Mouse (Mus musculus) left cerebral cortex, adult 9 months (tissue): Measurements from ENCODE around the gene 1500011B03Rik.
A peak's percentile ranks its signal among the peaks of the same experiment; 100 is the strongest.
"Not testable (repeated sequence)": the region's sequence is repeated elsewhere in the genome, so short reads cannot be mapped to it uniquely, and the experiment has no call there.

Experiments
- DNase-seq, 2 experiments: peaks; one replicate each; pipeline ENCODE4 v3.0.0; 2022; ENCODE audit warnings: low spot score in 2 of 2

1500011B03Rik gene

GRCm38 (mm10) chr5:114822796-114823688, at the start of gene 1500011B03Rik:
Gene 1500011B03Rik (minus strand): TSS chr5:114823468.
- peak in 1 of 2 experiments; percentile 72 for DNase-seq

DNA sequence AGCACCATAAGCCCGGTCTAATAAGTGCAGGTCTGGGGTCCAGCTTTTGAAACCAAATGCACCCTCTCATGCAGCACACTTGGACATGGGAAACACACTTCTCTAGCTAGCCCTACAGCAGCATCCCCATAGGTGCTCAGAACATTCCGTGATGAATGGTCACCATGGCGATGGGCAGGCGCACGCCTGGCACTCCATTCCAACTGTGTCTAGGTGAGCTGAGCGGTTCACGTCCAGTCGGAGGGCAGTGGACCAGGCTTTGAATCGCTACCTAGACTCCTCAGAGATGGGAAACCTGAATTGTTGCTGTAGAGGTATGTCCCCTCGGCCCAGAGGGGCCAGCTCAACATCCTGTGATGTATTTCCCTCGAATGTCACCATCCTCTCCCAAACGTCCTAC, 42.0 kb upstream of the 1500011B03Rik start:
- DNase-seq: no peak

DNA sequence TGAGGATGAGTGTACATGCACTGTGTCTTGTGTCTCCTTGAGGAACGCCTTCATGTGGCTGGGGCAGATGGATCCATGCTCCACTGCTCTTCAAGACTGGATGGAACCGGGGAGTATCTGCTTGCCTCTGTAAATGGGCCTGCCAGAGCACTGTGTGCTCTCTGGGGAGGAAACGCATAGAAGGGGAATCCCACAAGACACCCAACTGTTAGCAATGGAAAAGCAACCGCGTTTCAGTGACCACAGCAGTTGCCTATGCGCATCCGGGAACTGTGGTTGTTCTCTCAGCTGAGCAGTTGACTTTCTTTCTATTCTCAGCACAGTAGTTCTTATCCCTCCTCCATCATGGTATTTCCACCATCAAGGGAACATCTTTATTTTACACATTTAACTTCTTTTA, 41.5 kb upstream of the 1500011B03Rik start:
- DNase-seq: no peak

DNA sequence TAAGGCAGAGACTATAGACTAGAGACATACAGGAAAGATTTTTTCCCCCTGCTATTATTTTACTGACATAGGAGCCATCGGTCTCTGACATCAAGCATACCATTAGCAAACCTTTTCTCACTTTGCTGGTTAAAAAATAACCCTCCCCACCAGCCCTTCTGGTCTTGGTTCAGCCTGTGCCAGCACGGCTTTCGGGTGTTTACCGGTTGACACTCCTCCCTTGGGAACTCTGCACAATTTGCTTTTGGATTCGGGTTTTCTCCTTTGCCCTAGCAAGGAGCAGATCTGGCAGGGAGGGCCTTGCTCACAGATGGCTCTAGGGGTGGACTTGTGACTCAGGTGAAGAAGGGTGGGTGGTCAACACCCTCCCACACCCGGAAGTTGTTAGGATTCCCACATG, 38.5 kb upstream of the 1500011B03Rik start:
- no peak for DNase-seq

GRCm38 (mm10) chr5:114859253-114859652, 36.0 kb upstream of the 1500011B03Rik start:
- peak; percentile 11 to 80 for DNase-seq

- no peak for DNase-seq
These were observed 35.3 kb upstream of the 1500011B03Rik start, which contains the start of gene Gm9936 for GRCm38 (mm10) chr5:114858582-114858981. Gene Gm9936 (minus strand): TSS chr5:114858682.

DNA sequence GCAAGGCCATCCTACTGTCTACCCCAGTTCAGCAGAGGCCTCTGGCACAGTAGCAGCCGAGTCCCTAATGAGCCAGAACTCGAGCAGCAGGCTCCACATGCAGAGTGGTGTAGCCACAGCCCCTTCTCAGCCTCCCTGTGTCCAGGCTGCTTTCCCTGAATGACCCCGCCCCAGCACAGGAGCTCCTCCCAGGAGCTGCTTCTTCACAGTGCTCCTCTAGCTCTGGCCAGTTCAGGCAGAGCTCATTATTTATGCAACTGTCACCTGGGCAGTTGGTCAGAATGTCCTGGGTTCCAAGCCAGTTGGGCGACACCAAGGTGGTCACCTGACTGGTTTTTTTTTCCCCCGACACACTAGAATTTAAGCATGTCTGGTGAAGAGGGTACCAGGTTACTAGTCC, 30.1 kb upstream of the 1500011B03Rik start, which contains the start of gene 4930519G04Rik:
4930519G04Rik (plus strand) TSS at position 301 of the 400 bp plus-strand sequence.
- DNase-seq: not testable (repeated sequence)

DNA sequence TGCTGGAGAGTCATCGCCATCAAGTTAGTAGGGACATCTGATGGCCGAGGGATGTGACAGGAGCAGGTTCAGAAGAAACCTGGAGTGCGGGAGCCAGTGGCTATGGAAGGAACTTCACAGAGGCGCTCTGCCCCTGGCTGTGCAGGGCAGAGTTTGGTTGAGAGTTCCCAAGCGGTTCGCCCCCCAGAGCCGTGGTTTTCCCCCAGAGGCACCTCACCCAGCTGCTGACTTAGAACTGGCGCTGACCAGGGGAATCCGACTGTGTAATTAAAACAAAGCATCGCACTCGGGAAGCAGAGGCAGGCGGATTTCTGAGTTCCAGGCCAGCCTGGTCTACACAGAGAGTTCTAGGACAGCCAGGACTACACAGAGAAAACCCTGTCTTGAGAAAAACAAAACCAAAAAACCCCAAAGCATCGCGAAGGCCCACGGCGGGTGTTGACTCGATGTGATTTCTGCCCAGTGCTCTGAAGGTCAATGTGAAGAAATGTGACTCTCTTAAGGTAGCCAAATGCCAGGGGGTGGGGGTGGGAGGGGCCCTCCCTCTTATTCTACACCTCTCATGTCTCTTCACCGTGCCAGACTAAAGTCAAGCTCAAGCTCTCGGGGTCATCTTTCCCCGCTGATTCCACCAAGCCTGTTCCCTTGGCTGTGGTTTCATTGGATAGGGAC, 28.4 kb upstream of the 1500011B03Rik start:
- no peak for DNase-seq

DNA sequence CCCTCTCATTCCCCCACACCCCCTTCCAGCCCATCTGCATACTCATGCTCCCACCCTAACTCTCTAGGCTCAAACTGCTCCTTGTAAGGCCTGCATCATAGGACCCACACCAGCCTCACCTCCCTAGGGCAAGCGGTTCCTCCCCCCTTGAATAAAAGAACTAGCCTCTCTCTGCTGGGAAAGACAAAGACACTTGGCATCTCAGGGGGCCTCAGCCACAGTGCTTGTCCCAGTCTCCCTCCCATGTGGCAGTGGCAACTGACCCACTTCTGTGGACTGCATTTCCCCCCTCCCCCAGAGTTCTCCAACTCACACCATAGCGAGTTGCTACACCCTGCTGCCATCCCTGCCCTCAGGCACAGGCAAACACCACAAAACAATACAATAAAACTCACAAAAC, 21.1 kb upstream of the 1500011B03Rik start:
- DNase-seq: not testable (repeated sequence)

DNA sequence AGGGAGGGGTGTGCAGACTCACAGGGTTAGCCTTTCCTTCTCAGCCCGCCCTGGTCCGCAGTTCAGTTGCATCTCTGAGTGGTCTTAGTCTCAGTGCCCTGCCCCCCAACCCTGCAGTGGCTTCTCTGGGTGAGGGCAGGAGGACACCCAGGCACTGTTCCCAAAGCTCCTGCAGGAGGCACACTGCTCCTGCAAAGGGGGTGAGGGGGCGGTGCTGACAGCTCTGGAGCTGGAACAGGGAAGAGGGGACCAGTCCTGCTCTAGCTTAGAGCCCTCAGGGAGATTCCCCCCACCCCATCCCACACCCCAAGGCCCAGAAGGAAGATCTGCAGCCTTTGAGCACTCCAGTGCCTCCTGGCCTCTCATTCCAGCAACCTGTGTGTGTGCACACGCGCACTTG, 19.4 kb upstream of the 1500011B03Rik start:
- no peak for DNase-seq

DNA sequence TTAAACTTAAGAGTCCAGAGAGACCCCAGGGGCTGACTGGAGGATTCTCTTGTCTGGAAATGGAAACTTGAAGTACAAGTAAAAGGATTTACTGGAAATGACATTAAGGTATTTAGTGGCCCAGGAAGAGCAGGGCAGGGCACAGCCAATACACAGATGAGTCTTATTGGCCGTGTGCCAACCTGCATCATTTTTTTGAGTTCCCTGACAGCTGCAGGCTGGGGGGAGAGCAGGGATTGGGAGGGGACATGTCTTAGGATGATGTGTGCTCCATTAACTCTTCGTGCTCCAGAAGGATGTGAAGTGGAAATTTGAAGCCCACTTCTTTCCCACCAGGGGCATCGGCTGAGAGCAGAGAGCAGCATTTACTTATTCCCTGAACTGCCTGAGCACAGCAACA, 18.9 kb upstream of the 1500011B03Rik start:
- DNase-seq: not testable (repeated sequence)

DNA sequence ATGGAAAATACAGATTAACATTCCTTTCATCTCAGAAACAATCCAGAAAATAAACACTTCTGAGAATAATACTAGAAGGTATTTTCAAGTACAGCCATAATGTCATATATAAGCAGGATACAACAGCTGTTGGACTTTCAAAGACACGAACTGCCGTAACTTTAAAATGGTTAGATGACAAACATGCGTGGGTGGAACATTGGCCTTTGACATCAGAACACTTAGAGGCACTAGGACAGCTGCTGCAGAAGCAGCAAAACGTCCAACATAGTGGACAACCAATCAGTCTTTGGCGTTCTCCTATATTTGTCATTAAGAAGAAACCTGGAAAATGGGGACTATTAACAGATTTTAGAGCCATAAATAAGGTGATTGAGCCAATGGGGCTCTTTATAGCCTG, 17.2 kb upstream of the 1500011B03Rik start:
- DNase-seq: not testable (repeated sequence)

GRCm38 (mm10) chr5:114836886-114837285, 13.6 kb upstream of the 1500011B03Rik start:
- DNase-seq: no peak

DNA sequence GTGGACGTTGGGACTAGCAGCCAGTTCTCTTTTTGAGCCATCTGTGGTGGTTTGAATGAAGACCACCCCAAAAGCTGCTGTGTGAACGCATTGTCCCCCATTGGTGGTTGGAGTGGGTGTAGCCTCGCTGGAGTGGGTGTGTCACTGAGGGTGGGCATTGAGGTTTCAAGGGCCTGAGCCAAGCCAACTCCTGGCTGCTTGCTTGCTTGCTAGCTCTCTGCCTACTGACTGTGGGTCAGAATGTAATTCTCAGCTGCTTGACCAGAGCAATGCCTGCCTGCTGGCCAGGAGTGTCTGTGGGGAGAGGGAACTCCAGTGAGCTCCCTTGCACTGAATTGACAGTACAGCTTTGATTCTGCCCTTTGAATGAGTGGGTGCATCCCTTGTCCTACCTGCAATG, 6.5 kb upstream of the 1500011B03Rik start:
- no peak for DNase-seq

DNA sequence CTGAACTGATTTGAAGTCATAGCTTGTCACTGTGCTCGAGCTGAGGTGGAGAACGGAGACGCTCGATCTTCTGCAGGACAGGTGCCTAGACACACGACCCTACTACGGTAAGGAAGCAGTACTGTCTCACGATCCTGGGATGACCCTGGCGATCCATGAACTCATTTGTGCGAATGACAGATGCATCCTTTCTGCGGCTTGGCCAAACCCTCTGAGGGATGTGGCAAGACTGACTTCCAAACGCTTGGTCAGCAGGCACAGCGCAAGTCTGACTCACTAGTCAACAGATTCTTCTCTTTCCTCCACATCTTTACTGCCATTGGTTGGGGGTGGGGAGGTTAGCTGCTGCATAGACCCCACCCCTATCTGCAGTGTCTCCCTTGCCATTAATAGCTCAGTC, 4.2 kb upstream of the 1500011B03Rik start:
- DNase-seq: no peak

DNA sequence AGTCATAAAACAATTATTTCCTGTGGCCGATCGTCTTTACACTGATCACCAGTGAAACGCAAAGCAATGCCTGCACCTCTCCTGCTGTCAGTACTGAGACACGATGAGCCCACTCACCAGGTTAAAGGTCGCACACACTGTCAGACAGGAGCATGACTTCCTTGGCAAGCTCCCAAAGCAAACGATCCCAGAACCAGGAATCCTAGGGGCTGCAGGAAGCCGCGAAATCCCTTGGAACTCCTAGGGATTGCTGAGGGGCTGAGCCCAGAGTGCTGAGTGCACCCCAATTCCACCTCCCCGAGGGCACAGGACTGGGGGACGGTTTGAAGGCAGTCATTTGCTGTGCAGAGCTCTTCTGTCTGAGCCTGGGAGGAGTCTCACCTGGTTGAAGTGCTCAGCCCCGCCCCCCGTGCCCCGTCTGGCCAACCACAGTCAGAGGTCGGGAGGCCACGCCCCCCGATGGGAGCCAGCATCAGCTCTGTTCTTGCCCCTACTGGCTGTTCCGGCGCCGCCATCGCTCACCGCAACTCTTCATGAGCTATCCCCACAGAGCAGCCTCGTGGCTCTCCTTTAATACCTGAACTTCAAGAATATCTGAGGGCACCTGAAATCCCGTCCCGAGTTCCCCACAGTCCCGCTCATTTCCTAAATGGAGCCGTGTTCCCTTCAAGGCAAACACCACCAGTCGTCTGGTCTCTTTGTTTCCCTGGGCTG, 2.9 kb upstream of the 1500011B03Rik start:
- no peak for DNase-seq

- peak in 1 of 2 experiments; percentile 67 for DNase-seq
These were observed 929 bp upstream of the 1500011B03Rik start for GRCm38 (mm10) chr5:114824197-114824596.

DNA sequence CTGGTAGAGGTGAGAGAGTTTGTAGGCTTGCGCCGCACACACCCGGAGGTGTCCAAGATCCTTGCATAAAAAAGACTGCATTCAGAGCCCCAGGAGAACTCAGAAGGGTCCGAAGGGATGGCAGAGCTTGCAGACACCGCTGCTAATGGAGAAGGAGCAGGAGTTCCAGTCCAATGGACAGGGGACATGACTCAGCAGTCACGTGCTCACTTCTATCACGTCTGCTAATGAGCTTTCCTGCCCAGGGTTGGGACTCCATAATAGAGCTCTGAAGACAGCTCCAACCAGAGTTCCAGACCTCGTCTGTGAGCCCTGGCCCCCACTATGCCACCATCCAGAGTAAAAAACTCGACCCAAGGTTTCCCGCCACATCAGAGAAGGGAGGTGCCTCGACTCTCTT, 5.1 kb downstream of the 1500011B03Rik start:
- DNase-seq: no peak

- no peak for DNase-seq
These were observed 6.7 kb downstream of the 1500011B03Rik start for GRCm38 (mm10) chr5:114816599-114816998.

DNA sequence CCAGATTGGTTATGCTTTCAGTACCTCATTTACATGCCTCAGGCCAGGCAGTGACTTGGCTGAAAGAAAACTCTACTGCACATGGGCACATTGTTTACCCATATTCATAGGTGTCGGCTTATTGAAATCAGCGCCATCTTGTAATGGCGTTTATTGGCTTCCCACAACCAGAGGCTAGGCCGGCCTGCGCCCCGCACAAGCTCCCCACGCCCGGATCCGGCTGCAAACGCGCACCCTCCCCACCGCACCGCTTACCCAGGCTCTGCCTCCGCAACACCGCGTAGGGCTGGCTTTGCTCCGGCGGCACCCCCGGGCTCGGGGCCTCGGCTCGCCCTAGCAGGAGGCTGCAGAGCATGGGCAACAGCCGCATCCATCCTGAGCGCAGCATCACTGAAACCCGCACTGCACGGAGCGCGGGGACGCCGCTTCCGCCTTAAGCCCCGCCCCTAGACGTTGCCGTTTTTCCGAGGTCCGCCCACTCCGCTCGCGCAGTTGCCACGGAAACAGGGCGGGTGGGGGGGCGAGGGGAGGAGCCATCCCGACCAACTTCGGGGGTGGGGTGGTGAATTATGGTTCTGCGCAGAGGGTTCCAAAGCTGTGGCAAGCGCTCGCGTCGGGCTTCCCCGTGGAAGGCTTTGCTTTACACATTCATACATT, 9.6 kb downstream of the 1500011B03Rik start:
- peak; percentile 79 to 87 for DNase-seq

- DNase-seq: no peak
These were observed 13.4 kb downstream of the 1500011B03Rik start for GRCm38 (mm10) chr5:114809826-114810225.
